Mouse (Mus musculus): ENCODE results near the gene Fam13a. TPM values are rescaled to one million over a fixed set of nuclear protein-coding genes. Genes with fewer than 3 reads are reported as not detected.

Gene Fam13a
- total RNA-seq, 1 experiment from 2014 or later: 64.0 TPM

GRCm38 (mm10) chr6:58999044-58999453 is 25.3 kb downstream of the Fam13a start:
- no peak for DNase-seq

DNA sequence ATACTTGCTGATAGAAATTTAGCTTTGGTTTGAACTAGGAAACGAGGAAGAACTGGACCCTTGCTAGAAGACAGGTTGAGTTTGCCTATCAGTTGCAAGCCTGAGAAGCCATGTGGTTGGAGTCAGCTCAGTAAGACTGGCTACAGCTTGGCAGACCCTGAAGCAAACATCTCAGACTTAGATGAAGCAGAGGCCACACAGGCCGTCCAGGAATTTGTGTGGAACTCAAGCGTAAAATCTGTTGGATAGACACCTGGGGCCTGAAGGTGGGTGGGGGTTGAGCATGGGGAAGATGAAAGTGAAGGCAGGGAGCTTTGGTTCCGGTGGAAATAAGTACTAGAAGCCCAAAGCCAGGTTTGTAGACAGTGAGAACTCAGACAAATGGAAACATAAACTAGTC is 25.8 kb downstream of the Fam13a start:
- no peak for DNase-seq

DNA sequence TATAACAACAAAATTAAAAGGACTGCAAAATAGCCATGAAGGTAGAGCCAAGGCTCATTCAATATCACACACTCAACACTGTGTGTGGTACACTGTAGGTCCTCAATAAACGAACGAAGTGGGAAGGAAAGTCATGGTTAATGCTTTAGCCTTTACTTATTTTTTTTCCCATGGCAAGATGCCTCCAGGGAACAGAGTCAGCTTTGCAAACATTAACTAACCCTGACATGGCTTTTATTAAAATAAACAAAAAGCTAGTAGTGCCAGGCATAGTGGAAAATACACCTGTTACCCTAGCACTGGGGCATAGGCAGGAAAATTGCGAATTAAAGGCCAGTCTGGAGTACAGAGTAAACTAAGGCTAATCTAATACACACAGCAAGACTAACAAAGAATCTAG is 35.2 kb downstream of the Fam13a start:
- no peak for DNase-seq

- DNase-seq: no peak
These were observed 35.6 kb downstream of the Fam13a start for GRCm38 (mm10) chr6:58988706-58989105.

DNA sequence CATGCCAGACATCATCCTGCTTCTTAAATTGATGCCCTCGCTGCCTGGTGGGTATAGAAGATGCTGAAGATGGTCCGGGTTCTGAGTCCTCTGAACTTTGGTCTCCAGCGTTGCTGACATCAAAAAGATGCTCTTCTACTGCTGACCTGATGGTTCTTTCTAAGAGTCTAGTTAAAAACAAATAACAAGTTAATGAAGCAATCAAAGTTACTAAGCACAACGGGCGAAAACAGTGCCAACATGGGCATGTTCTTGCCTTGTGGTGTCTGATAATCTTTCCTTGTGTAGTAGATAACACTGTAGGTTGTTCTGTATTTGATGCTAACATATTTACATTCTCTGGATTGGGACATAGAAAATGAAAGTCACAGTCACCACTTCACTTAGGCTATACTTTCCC is 37.2 kb downstream of the Fam13a start:
- DNase-seq: no peak

GRCm38 (mm10) chr6:58985186-58985585 is 39.2 kb downstream of the Fam13a start:
- no peak for DNase-seq

- no peak for DNase-seq
These were observed 49.1 kb downstream of the Fam13a start for GRCm38 (mm10) chr6:58975249-58975648.

DNA sequence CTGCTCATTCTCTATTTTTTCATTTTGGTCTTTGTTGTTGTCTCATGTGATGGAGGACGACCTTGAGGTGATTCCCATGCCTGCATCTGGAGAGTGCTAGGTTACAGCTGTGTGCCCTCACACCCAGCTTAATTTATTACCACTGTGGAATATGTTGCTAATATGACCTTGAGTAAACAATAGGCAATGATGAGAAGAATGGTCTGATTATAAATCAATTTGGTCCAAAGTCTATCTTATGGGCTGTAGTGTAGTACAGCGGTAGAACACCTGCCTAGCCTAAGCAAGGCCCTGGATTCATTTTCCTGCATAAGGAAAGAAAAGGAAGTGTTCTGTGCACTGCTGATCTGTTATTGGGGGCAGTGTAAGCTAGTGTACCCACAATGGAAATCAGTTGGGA is 49.9 kb downstream of the Fam13a start:
- no peak for DNase-seq

DNA sequence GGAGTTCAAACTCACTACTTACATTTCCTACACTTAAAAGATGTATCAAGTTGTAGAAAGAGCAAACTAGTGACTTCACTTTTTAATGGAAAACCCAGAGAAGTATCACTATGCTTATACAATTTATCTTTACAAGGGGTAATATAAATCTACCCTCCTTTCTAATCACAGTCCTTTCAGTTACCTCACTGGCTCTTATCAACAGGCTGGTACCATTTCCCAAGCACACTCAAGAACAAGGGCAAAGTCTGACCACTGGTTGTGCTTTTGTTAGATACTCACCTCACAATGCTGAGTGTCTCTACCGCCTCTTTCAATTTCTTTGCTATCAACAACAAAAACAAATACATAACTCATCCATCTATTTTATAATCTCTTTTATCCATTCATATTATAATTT is 51.5 kb downstream of the Fam13a start:
- no peak for DNase-seq

DNA sequence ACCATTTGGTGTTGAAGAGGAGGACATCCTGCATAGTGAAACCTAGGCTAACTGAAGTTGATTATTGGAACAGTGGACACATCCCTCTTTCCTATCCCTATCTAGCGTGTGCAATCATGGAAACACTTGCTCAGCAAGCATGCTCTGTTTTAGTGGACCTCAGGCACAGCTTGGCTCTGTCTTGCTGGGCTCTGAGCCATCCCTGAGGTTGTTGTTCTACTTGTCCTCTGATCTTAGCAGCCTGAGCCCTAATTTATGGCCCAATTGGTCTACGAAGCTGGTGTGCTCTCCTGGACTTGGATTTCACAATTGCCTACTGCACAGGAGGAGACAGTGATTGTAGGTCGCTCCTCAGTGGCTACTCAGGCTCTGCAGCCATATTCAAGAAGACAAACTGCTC is 56.1 kb downstream of the Fam13a start:
- peak; percentile 21 for DNase-seq

DNA sequence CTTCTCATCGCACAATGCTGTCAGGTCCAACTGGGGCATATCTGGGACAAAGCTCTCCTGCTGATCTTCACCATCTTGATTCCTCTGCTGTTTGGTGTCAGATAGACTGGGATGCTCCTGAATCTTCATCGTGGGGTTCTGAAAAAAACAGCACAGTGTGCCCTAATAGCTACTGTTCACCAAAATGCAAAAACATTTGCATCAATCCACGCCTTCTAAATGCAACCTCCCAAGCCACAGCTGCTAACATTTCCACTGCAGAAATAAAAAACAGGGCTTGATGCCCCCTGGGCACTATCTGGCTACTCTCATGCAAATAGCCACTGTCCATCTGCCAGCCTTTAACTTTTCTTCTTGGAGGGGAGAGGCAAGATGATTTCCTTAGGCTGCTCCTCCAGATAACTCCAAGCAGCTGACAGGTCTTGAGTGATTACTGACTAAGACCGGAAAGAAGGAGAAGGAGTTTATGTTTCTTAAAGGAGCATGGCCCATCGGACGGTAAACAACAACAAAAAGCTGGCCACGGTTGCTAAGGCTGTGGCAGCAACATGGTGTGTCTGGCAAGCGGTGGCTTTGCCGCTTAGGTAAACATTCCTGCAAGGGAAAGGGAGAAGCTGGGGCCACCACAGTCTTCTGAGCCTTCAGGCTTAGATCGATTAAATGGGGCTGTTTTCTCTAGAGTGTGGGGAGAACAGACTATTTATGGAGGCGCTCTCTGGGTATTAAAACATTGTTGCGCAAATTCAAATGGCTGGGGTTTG is 59.1 kb downstream of the Fam13a start:
- no peak for DNase-seq

- DNase-seq: no peak
These were observed 59.8 kb downstream of the Fam13a start for GRCm38 (mm10) chr6:58964565-58964964.

DNA sequence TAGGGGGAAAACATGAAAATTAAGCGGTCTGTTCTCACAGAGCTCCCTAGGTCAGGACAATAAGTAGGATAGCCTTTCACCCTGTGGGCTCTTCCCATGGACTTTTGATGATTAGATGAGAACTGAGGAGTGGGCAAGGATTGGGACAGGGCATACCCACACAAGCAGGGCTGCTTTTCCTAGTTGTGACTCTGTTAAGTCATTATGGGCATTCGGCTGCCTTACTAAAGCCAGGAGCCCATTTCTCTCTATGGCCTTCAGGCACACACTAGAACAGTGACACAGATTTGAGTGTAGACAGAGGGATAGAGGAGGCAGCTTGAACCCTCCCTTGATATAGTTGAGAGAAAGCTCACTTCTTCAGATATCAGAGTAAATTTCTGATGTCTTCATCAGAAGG is 60.3 kb downstream of the Fam13a start:
- DNase-seq: no peak

GRCm38 (mm10) chr6:58962691-58963090 is 61.7 kb downstream of the Fam13a start:
- DNase-seq: no peak

DNA sequence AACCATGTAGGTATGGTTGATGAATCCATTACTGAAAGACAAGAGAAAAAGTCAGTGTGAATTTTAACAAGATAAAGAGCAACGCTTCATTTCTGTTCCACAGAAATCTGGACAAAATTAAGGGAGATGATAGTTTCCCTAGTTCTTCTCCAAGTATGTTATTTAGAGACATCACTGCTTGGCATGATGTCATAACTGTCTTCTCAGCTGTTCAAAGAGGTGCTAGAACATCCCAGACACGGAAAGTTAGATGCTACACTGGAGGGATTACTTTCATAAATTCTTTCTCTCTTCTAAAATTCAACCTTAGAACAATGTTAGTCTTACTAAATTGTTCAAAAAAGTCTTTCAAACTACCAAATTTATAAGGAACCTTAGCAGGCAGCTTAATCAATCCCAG is 63.8 kb downstream of the Fam13a start:
- no peak for DNase-seq

- DNase-seq: no peak
These were observed 73.0 kb downstream of the Fam13a start for GRCm38 (mm10) chr6:58951128-58951992.

DNA sequence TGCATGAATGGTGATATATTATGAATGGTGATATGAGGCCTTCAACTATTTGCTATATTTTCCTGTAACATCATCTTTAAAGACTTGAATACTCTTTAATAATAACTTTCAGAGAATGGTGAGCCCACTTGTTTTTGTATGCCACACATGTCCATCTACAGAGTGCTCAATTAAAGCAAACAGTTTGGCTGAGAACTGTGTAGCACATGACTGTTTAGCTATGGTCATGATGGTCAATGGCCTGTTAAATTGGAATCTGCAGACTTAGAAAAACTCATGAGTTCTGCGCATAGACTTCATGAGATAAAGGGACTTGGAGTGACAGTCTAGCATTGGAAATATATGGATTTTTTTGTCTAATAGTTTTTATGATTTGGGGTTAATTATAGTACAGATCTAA is 73.9 kb downstream of the Fam13a start:
- no peak for DNase-seq

DNA sequence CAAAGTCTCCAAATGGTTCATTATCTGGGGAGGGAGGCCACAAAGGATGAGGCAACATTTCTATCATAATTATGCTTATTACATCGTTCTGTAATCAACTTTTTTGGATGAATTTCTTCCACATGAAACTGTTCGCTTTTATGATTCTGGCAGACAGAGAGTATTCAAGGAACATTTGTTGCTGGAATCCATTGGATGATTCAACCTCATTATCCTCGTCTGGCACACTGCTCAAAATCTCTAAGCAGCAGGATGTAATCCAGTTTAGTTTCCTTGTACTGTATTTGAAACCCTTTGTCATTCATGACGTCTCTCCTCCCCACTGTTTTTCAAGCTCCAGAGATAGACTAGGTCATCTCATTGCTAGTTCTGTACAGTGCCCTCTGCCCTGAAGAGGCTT is 77.5 kb downstream of the Fam13a start:
- no peak for DNase-seq

DNA sequence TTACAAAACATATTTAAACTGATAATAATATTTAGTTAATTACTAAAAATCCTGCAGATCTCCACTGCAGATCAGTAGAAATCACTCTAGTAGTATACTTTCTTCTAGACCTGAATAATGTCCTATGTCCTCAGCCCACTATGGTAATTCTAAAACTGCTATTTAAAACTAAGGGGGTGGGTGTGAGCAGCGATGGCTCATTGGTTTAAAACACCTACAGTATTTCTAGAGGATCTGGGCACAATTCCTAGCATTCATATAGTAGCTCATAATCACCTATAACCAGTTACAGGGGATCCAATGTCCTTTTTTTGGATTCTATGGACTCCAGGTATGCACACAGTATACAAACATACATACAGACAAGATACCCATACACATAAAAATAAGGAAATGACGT is 78.1 kb downstream of the Fam13a start:
- no peak for DNase-seq

- no peak for DNase-seq
These were observed 80.4 kb downstream of the Fam13a start for GRCm38 (mm10) chr6:58943958-58944357.

GRCm38 (mm10) chr6:58942276-58942675 is 82.1 kb downstream of the Fam13a start:
- DNase-seq: no peak

DNA sequence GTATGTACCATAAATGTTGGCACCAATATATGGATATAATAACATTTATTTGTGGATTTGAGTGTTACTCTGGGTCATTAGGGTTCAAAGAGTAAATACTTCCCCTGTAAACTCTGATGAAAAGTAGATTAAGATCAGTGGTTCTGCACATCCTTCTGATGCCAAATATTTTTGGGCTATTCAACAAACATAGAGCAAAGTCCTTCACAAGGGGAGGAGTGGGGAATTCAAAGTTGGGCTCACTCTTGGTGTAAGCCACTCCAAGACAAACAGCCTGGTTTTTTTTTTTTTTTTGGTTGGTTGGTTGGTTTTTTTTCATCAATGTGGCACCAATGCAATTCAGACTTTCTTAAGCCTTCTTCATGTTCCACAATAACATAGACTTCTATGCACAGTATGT is 86.6 kb downstream of the Fam13a start:
- DNase-seq: no peak

DNA sequence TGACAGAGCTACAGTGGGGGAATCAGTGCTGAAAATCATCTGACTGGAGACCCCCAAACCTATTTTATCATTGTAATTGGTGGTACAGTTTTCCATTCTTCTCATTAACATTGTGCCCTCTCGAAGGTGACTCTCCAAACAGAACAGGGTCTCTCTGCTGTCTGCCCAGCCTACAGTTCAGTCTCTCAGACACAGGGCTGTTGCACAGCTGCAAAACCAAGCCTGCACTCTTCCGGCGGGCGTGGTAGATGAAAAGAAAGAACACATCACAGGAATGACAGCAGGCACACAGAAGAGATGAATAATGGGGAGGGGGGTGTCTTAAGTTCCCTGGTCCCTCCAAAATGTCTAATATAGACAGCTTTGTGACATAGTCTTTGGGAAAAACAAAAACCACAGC is 90.2 kb downstream of the Fam13a start:
- no peak for DNase-seq
